Mouse (Mus musculus) cerebellum, adult (tissue): Measurements from ENCODE around the gene Ptpa.

Experiments used
- ATAC-seq: cut with Nextera tagmentation; 2 replicates; pipeline ENCODE4 v1.9.2; 2017; ENCODE audit warnings: mild to moderate bottlenecking, moderate library complexity, mixed read lengths; ENCODE audit not compliant: insufficient number of reproducible peaks, low FRiP score, low TSS enrichment

Gene Ptpa

GRCm38 (mm10) chr2:30478526-30478925 is 62.7 kb downstream of the Ptpa start:
- ATAC-seq, result no peak

DNA sequence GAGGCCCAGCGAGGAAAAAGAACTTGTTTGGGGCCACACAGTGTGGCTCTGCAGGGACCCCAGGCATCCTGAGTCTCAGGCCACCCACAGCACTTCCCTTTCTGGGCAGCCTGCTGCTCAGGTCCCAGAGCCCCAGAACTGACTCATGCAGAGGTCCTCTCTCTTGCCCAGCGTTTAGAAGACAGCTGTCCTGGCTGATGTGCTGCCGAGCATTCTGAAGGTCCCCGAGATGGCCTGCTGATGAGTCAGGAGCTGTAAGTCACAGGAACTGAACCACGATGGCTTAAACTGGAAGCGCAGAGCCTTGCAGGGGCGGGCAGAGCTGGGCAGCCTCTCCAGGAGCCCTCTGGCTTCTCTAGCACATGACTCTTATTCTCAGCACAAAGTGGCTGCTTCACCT is 71.8 kb downstream of the Ptpa start:
- ATAC-seq, result no peak

DNA sequence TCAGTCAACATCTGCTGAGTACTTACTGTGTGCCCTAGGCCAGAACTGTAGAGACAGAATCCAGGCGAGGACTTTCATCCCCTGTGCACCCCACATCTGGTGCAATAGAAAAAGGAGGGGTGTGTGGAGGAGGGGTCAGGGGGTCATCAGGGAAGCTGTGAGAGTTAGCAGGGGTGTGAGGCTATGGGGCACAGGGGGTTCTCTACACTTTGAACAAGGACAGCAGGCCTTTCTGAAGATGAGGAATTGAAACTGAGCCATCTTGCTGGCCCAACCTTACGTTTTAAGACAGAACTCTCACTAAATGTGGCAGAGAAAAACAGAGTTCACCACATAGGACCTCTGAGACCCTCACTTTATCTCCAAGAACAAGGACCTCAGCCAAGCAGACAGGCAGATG is 74.5 kb downstream of the Ptpa start:
- no peak for ATAC-seq

- ATAC-seq, result no peak
Measured at GRCm38 (mm10) chr2:30495000-30495908, 79.4 kb downstream of the Ptpa start.

DNA sequence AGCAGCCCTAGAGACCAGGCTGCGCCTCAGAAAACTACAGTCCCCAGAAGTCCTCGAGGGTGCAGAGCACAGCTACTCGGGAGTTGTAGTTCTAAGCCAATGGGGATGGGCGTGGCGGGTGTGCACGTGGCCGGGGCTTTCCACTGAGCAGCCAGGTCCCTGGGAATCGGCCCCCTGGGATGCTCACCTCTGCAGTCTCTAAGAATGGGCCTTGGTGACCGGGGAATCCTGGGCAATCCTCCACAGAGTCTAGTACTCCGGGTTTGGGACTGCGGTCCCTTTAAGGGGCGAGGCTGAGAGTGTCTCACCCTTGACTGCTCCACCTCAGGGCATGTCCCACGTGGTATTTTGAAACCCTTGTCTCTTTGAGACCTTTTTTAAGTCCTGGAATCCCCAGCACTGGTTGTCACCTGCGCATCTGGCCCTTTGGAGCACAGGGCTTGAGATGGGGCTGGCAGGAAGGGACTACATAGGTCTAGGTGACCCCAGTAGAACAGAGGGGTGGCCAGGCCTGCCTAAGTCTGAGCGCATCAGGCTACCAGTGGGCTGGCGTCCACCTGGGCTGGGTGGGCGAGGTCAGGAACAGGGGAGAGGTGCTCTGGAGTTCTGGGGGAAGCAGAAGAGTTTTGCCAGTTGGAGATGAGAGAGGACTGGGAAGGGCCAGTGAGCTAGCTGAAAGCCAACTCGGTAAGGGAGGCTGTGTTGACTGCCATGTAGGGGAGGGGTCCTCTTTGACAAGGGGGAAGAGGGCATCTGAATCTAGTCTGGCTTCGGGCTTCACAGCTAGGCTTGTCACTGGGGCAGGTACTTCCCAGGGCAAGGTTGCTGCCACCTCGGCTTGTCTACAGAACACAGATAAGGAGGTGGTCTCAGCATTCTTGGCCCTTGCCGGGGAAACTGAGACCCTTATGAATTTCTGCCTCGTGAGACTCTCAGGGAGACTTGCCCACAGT is 80.3 kb downstream of the Ptpa start:
- peak; percentile 95; the same call in 1 of the 2 replicates for ATAC-seq
